Mouse (Mus musculus) embryo, embryonic 11.5 days (tissue): Measurements from ENCODE around the gene Mmp23.
"Not testable (repeated sequence)": the region's sequence is repeated elsewhere in the genome, so short reads cannot be mapped to it uniquely, and the experiment has no call there.

Experiments
- DNase-seq: peaks from one replicate; pipeline ENCODE4 v3.0.0-alpha.2; 2012; ENCODE audit warnings: low read depth, low spot score

The Mmp23 gene

GRCm38 (mm10) chr4:155654456-155655298, 1.5 kb upstream of the Mmp23 start:
- no peak for DNase-seq

DNA sequence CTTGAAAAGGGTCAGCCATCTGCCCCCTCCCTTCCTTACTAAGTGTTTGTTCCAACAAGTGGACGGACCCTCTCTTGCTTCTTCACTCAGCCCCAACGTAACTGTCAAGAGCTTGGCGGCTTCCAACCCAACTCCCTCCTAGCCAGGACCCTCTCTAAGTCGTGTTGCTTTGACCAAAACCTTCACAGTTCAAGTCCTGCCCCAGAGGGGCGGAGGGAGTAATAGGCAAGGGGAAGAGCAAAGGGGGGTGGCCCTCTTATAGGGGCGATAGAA, 935 bp upstream of the Mmp23 start:
- DNase-seq: no peak

GRCm38 (mm10) chr4:155653451-155654182, 433 bp upstream of the Mmp23 start:
- no peak for DNase-seq

DNA sequence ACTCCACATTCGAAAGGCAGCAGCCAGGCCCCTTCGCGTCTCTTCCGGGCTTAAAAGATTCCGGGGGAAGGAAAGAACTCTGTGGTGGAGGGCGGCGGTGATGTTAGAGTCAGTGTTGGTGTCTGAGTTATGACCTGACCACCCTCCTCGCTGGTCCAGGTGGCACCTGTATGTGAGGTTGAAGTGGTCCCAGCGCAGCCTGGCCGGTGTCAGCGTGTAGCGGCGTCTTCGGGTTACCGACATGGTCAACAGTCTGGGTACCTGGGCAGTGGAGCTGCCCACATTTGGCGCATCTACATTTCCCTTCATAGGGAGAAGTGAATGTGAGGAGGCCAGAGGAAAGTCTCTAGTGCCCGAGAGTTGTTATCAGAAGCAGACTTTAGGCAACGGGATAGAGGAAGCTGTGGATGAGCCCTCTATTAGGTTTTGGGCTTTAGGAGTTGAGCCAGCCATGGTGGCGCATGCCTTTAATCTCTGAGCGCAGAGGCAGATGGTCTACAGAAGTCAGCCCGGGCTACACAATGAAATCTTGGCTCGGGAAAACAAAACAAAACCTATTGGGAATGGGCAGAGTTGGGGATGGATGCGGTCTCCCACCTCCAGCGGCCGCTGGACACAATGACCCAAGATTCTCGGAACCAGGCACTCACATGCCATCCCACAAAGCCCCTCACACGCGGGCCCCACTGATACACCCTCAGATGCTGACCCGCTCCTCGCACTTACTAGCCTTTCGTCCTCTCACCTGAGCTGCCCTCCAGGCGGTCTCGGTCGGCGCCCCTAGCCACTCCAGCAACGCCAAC, 700 bp downstream of the Mmp23 start:
- no peak for DNase-seq

GRCm38 (mm10) chr4:155651553-155652269, 1.5 kb downstream of the Mmp23 start:
- DNase-seq: no peak

- no peak for DNase-seq
Observed at GRCm38 (mm10) chr4:155649355-155649754, 3.8 kb downstream of the Mmp23 start.

- DNase-seq: no peak
Observed at GRCm38 (mm10) chr4:155645721-155646120, 7.5 kb downstream of the Mmp23 start.

GRCm38 (mm10) chr4:155645308-155645707, 7.9 kb downstream of the Mmp23 start, which contains the start of gene Gm10563:
Gene Gm10563 (minus strand): TSS chr4:155645408.
- DNase-seq: not testable (repeated sequence)

GRCm38 (mm10) chr4:155643531-155643930, 9.7 kb downstream of the Mmp23 start:
- DNase-seq: no peak

GRCm38 (mm10) chr4:155635766-155636499, 17.3 kb downstream of the Mmp23 start:
- DNase-seq: no peak

- no peak for DNase-seq
Observed at GRCm38 (mm10) chr4:155630267-155630666, 22.9 kb downstream of the Mmp23 start.

GRCm38 (mm10) chr4:155624338-155625291, 28.6 kb downstream of the Mmp23 start, which contains the start of gene Cdk11b:
Gene Cdk11b (plus strand): TSS chr4:155624854.
- peak; percentile 98 for DNase-seq

- no peak for DNase-seq
Observed at GRCm38 (mm10) chr4:155618321-155618720, 34.9 kb downstream of the Mmp23 start.

- DNase-seq: no peak
Observed at GRCm38 (mm10) chr4:155613264-155613663, 39.9 kb downstream of the Mmp23 start.

- DNase-seq: no peak
Observed at GRCm38 (mm10) chr4:155611860-155612259, 41.3 kb downstream of the Mmp23 start.

DNA sequence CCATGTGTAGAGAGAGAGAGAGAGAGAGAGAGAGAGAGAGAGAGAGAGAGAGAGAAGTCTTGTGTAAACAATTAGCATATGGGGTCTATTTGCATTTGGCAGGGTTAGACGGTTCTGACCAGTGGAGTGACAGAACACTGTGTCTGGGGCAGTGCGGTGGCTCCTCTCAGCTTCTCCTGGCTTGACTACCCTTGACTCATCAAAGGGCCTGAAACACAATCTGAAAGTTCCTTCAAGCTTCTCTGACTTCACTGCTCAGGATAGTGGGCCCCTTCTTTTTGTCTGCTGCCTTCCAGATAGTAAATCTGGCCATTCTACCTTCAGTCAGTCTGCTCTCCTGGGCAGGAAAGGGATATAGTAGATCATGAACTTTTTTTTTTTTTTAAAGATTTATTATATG, 46.4 kb downstream of the Mmp23 start:
- DNase-seq: no peak

DNA sequence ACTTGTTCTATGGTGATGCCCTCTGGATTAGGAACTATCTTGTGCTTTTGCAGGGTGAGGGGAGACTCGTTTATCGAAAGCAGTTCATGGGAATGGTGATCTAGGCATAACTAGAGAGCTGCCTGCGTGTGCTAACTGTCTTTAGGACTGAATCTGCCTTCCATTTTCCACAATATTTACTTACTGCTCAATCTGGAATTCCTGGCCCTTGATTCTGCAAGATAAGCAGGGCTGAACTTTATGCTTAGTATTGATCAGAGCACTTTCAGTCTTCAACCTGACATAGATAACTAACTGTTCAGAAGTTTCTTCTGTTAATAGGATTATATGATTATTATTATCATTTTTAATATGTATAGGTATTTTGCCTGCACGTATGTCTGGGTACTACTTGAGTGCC, 48.1 kb downstream of the Mmp23 start:
- no peak for DNase-seq

- DNase-seq: no peak
Observed at GRCm38 (mm10) chr4:155603801-155604200, 49.4 kb downstream of the Mmp23 start.

- DNase-seq: no peak
Observed at GRCm38 (mm10) chr4:155602753-155603152, 50.4 kb downstream of the Mmp23 start.
